Mouse (Mus musculus) stomach, postnatal 0 days (tissue): ENCODE data around the gene Polk. TPM values are rescaled to one million over a fixed set of nuclear protein-coding genes. Genes with fewer than 3 reads are reported as not detected.

Source experiments
- ATAC-seq: fragments of 200-750 bp; cut with Nextera tagmentation; 2 replicates; pipeline ENCODE4 v1.8.0; 2017; ENCODE audit not compliant: low FRiP score, low TSS enrichment
- DNase-seq: peaks from one replicate; pipeline ENCODE4 v3.0.0-alpha.2; 2016; ENCODE audit warnings: low spot score
- H3K27ac ChIP-seq: fragments of 300-500 bp; sonication (generic); replicated peaks from 2 replicates; pipeline ENCODE4 v1.5.1; 2014; ENCODE audit warnings: mild to moderate bottlenecking, control low read depth
- H3K27me3 ChIP-seq: fragments of 300-500 bp; sonication (generic); 2 replicates; pipeline ENCODE4 v1.6.1; 2014; ENCODE audit warnings: low read length; ENCODE audit not compliant: control insufficient read depth, insufficient read depth
- H3K36me3 ChIP-seq: fragments of 300-500 bp; sonication (generic); 2 replicates; pipeline ENCODE4 v1.6.1; 2014; ENCODE audit warnings: low read length, mixed read lengths; ENCODE audit not compliant: control insufficient read depth, insufficient read depth
- H3K4me1 ChIP-seq: fragments of 300-500 bp; sonication (generic); replicated peaks from 2 replicates; pipeline ENCODE4 v1.6.1; 2014; ENCODE audit warnings: antibody characterized with exemption; ENCODE audit not compliant: control insufficient read depth, insufficient read depth
- H3K4me2 ChIP-seq: fragments of 300-500 bp; sonication (generic); replicated peaks from 2 replicates; pipeline ENCODE4 v1.6.1; 2014; ENCODE audit warnings: low read depth, mild to moderate bottlenecking, control low read depth, moderate library complexity
- H3K4me3 ChIP-seq: fragments of 300-500 bp; sonication (generic); 2 replicates; pipeline ENCODE4 v1.5.1; 2014; ENCODE audit warnings: low read depth, low read length, control low read depth
- H3K9ac ChIP-seq: fragments of 300-500 bp; sonication (generic); 2 replicates; pipeline ENCODE4 v1.6.1; 2014; ENCODE audit warnings: mild to moderate bottlenecking, low read length, control low read depth, mixed read lengths
- H3K9me3 ChIP-seq: fragments of 300-500 bp; sonication (generic); 2 replicates; pipeline ENCODE4 v1.6.1; 2016; ENCODE audit warnings: low read length; ENCODE audit not compliant: control insufficient read depth
- CTCF ChIP-seq: IDR thresholded peaks from 2 replicates; pipeline ENCODE4 v1.5.1; 2016; ENCODE audit warnings: antibody characterized with exemption, low read depth, mild to moderate bottlenecking, moderate library complexity
- EP300 ChIP-seq: optimal IDR thresholded peaks from 2 replicates; pipeline ENCODE3; 2016; ENCODE audit warnings: antibody characterized with exemption
- WGBS: fragments of 180-500 bp; shearing (Covaris S2); extraction: QIAGEN DNeasy Blood & Tissue Kit; methylation state at CpG from one replicate; pipeline ENCODE4 v1.1.7; 2014; 5-methylcytosine and 5-hydroxymethylcytosine counted together
- polyA plus RNA-seq: library from polyadenylated mRNA; unstranded; fragments of >200 nt; fragmentation: Nextera tagmentation; extraction: Ambion mirVana; gene quantifications from 2 replicates; pipeline ENCODE4 v1.2.1, GENCODE M21; 2015

Gene Polk
- 4.2 and 5.0 TPM in 2 replicates for polyA plus RNA-seq

- Histone ChIP-seq H3K9me3 (no peaks in the 10 kb centered on the region), H3K4me3 (peak within 1 kb of the TSS; percentile 99), H3K9ac (peak within 1 kb of the TSS; percentile 98), H3K27me3 (no peaks in the 10 kb centered on the region), H3K36me3 (no peaks in the 10 kb centered on the region), H3K27ac (peak within 1 kb of the TSS; percentile 96), H3K4me2 (peak within 1 kb of the TSS; percentile 71), H3K4me1 (no peaks in the 10 kb centered on the region)
- TF ChIP-seq EP300 (no peak), CTCF (peak; percentile 5; the same call in 1 of the 2 replicates)
- ATAC-seq (peak; percentile 99), DNase-seq (peak; percentile 99)
- WGBS, result under 1% methylated on average over 36 of the region's 50 CpGs
Measured at GRCm38 (mm10) chr13:96542081-96542889, at the start of gene Polk, which contains the start of gene Col4a3bp. TSS of gene Polk (minus strand) at chr13:96542579. TSS of gene Col4a3bp (plus strand) at chr13:96542618.

- Histone ChIP-seq H3K4me3 (no peak overlapping the region), H3K4me2 (no peak overlapping the region), H3K4me1 (no peaks in the 10 kb centered on the region; the same call in 1 of the 2 replicates), H3K27me3 (no peaks in the 10 kb centered on the region), H3K9ac (no peak overlapping the region), H3K36me3 (no peaks in the 10 kb centered on the region), H3K9me3 (no peaks in the 10 kb centered on the region), H3K27ac (no peak overlapping the region)
- TF ChIP-seq EP300 (no peak), CTCF (no peak)
- ATAC-seq (no peak), DNase-seq (no peak)
- 79% methylated on average over 1 of the region's 1 CpGs for WGBS
Measured at GRCm38 (mm10) chr13:96588642-96589041, 46.3 kb upstream of the Polk start.

- H3K36me3 ChIP-seq, result no peaks in the 10 kb centered on the region
- no peaks in the 10 kb centered on the region; the same call in 1 of the 2 replicates for H3K4me1 ChIP-seq
- 93% methylated on average over 5 of the region's 5 CpGs for WGBS
- DNase-seq, result no peak
- no peak overlapping the region for H3K4me3 ChIP-seq
- H3K9me3 ChIP-seq, result no peaks in the 10 kb centered on the region
- H3K27ac ChIP-seq, result no peak overlapping the region
- no peak overlapping the region for H3K4me2 ChIP-seq
- no peaks in the 10 kb centered on the region for H3K27me3 ChIP-seq
- no peak for ATAC-seq
- H3K9ac ChIP-seq, result no peak overlapping the region
- no peak for TF ChIP-seq EP300
Measured at GRCm38 (mm10) chr13:96586540-96586939, 44.2 kb upstream of the Polk start.

- TF ChIP-seq CTCF, result no peak
- no peak for TF ChIP-seq EP300
Measured at GRCm38 (mm10) chr13:96584201-96584600, 41.8 kb upstream of the Polk start.

GRCm38 (mm10) chr13:96579979-96580378 is 37.6 kb upstream of the Polk start:
- no peaks in the 10 kb centered on the region for H3K9me3 ChIP-seq
- DNase-seq (no peak), ATAC-seq (no peak)
- H3K4me3 ChIP-seq, result no peak overlapping the region
- no peak overlapping the region for H3K27ac ChIP-seq
- no peak overlapping the region for H3K9ac ChIP-seq
- H3K4me2 ChIP-seq, result no peak overlapping the region
- no peaks in the 10 kb centered on the region for H3K36me3 ChIP-seq
- no peaks in the 10 kb centered on the region for H3K4me1 ChIP-seq
- H3K27me3 ChIP-seq, result no peaks in the 10 kb centered on the region
- TF ChIP-seq CTCF (no peak), EP300 (no peak)
- 47% methylated on average over 1 of the region's 1 CpGs for WGBS

More at GRCm38 (mm10) chr13:96584201-96584600, 41.8 kb upstream of the Polk start:
- Histone ChIP-seq H3K36me3 (no peaks in the 10 kb centered on the region), H3K27me3 (no peaks in the 10 kb centered on the region), H3K4me2 (no peak overlapping the region), H3K27ac (no peak overlapping the region), H3K9ac (no peak overlapping the region), H3K9me3 (no peaks in the 10 kb centered on the region), H3K4me1 (no peaks in the 10 kb centered on the region; the same call in 1 of the 2 replicates), H3K4me3 (no peak overlapping the region)
- WGBS, result 86% methylated on average over 2 of the region's 2 CpGs
- DNase-seq (no peak), ATAC-seq (no peak)

- DNase-seq (no peak), ATAC-seq (no peak)
- Histone ChIP-seq H3K9ac (no peak overlapping the region), H3K4me2 (no peak overlapping the region), H3K27me3 (no peaks in the 10 kb centered on the region), H3K27ac (no peak overlapping the region), H3K9me3 (no peaks in the 10 kb centered on the region), H3K36me3 (no peaks in the 10 kb centered on the region), H3K4me3 (no peak overlapping the region), H3K4me1 (no peaks in the 10 kb centered on the region)
- WGBS, result 67% methylated on average over 2 of the region's 2 CpGs
- TF ChIP-seq EP300, result no peak
- no peak for TF ChIP-seq CTCF
Measured at GRCm38 (mm10) chr13:96579104-96579503, 36.7 kb upstream of the Polk start.
